Mouse (Mus musculus): ENCODE results near the gene Trp63.
"Not testable (repeated sequence)": the region's sequence is repeated elsewhere in the genome, so short reads cannot be mapped to it uniquely, and the experiment has no call there.

The Trp63 gene

GRCm38 (mm10) chr16:25683531-25684248 is at the start of gene Trp63:
Gene Trp63, plus strand, starts transcription at chr16:25683763.
- no peak for DNase-seq (ENCODE audit: low spot score in 2 of 2)

DNA sequence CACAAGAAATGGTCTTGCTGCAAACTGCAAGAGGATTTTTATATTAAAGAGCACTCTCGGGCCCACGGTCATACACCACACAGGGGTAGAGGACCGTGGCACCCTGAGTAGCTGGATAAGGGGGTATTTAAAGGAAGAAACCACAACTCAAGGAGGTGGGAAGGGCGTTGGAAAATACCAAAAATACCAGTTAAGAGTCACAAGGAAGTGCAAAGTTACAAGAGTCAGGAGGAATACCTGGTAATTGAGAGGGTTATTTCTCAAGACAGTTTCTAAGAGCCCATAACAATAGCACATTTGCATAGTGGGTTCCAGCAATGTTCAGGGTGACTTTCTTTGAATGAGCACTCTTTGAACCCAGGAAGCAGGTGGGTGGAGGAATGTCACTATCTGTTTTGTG is 38.8 kb upstream of the Trp63 start:
- DNase-seq (ENCODE audit: low spot score in 2 of 2): not testable (repeated sequence)

DNA sequence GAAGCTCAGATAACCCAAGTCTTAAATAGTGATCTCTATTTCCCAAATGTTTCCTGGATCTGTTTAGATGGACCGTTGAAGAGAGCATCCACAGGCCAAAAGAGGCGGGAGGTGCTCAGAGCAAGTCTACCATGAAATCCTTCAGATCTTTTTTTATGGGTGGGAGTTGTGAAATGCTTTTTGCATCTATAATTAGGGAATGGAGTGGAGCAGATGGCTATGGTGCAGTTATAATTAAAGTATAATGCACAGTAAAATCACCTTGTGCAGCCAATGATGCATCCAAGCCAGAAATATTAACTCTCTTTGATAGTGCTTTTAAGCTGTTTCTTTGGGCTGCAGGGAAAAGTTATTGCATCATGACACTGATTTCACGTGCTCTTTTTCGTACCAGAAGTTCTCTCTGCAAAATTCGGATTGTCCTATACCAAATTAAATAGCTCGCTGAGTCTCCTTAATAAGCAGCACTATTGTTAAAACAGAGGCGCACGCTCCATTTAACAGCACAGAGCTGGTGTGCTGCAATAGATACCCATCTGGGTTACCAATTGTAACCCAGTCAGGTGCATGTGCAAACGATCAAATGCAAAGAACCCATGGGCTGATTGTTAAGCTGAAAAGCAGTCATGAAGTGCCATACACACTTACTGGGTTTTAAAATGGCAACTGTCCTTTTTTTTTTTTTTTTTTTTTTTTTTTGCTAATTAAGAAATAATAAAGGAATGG is 22.9 kb upstream of the Trp63 start:
- no peak for DNase-seq (ENCODE audit: low spot score in 2 of 2)

DNA sequence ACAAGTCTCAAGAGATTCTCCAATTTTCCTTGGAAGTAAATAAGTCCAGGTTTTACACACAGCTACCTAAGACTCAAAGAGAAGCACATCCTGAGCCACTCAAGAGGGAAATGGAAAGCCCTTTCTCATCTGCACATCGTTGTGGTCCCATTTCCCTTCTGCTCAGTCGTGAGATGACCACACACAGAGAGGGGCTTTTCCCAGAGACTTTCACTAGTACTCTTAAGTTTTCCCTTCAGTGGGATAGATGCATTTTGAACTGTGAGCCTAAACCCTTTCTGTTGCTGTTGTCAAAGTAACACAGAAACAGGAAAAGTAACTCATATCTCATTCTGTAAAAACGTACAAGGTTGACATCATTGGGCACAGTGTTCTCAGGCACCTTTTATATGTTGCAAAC is 20.4 kb upstream of the Trp63 start:
- DNase-seq (ENCODE audit: low spot score in 2 of 2): no peak

DNA sequence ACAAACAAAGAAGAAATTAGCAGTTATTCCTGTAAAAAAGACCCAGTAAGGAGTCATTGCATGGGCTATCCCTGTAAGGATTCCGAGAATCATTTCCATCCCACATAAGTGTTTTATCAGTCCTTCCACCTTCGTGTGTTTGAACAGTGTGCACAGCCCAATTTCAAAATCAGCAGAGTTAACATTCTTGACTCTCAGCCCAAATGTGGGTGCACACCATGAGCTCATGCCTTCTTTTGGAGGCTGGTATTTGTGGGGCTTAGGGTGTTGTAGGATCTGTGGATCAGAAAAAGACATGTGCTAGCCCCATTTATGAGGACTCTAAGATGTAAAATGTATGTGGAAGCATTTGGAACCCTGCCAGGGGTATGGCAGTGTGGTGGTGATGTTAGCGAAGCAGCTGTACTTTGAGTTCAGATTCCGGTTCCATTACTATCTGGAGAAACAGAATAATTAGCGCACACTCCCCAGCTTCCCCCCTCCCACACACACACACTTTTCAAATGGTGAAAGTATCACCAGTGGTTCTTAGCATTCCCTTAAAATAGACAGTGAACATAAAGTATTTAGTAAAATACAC is 9.6 kb upstream of the Trp63 start:
- DNase-seq (ENCODE audit: low spot score in 2 of 2): peak in 1 of 2 experiments; percentile 14

DNA sequence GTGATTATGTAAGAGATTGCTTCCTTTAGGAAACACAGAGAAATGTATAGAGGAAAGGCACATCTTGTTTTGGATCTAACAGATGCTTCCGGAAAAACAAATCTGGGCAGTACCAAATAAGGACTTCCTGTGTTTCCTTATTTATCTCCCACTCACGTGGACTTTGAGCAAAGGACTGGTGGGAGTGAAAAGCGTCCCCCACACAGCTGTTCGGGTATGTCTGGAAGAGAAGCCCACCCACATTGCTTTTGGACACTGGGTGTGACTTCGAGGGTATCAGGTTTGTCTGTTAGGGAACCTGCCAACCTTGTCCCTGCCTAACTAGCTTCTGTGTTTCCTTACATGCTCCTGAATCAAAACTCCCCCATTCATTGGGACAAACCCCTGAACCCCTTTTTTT is 3.2 kb upstream of the Trp63 start:
- DNase-seq (ENCODE audit: low spot score in 2 of 2): peak in 1 of 2 experiments; percentile 23

GRCm38 (mm10) chr16:25682533-25682932 is 1.0 kb upstream of the Trp63 start:
- no peak for DNase-seq (ENCODE audit: low spot score in 2 of 2)

DNA sequence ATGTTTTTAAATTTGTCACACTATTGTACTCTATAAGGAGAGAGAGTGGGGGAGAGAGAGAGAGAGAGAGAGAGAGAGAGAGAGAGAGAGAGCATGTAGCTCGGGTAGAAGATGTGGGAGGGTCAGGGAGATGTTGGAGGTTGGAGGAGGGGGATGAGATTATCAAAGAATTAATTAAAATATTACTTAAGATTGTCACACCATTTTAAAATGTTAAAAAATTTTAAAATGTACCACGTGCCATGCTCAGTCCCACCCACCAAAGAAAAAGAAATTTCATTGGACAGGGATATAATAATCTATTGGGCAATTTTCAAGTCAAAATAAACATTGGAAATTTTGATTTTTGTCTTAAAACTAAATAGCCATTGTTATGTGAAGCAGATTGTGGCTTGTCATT is 1.0 kb downstream of the Trp63 start:
- no peak for DNase-seq (ENCODE audit: low spot score in 2 of 2)

- DNase-seq (ENCODE audit: low spot score in 2 of 2): no peak
Measured at GRCm38 (mm10) chr16:25690612-25691011, 7.0 kb downstream of the Trp63 start.

GRCm38 (mm10) chr16:25701252-25701651 is 17.7 kb downstream of the Trp63 start:
- DNase-seq (ENCODE audit: low spot score in 2 of 2): no peak

GRCm38 (mm10) chr16:25706260-25706659 is 22.7 kb downstream of the Trp63 start:
- no peak for DNase-seq (ENCODE audit: low spot score in 2 of 2)

GRCm38 (mm10) chr16:25715790-25716189 is 32.2 kb downstream of the Trp63 start:
- no peak for DNase-seq (ENCODE audit: low spot score in 2 of 2)

GRCm38 (mm10) chr16:25723131-25723530 is 39.6 kb downstream of the Trp63 start:
- no peak for DNase-seq (ENCODE audit: low spot score in 2 of 2)

DNA sequence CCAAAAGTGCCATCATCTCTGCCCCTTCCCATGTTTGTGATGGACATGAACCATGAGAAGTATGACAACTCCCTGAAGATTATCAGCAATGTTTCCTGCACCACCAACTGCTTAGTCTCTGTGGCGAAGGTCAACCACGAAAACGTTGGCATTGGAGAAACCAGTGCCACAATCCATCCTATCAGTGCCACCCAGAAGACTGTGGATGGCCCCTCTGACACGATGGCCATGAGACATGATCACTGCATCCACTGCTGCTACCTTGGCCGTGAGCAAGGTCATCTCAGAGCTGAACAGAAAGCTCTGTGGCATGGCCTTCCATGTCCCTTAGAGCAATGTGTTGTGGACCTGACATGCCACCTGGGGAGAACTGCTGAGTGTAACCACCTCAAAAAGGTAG is 43.4 kb downstream of the Trp63 start:
- no peak for DNase-seq (ENCODE audit: low spot score in 2 of 2)

- no peak for DNase-seq (ENCODE audit: low spot score in 2 of 2)
Measured at GRCm38 (mm10) chr16:25727957-25728506, 44.5 kb downstream of the Trp63 start.

DNA sequence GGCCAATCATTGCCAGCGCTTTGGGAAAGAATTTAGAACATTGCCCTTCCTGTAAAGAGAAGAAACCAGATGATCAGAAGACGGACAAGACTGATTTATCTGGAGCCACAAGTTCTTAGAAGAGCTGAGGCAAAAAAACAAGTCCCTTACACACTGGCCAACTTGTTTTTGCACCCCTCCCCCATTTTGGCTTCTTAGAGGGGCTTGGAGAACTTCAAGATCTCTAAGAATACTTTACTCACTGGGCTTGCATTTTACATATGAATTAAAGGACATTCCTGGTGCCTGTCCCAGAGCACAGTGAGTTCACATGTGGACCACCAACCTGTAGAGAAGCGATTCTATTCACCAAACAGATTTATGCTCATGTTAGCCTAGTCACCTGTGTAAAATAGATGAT is 53.3 kb downstream of the Trp63 start:
- no peak for DNase-seq (ENCODE audit: low spot score in 2 of 2)

DNA sequence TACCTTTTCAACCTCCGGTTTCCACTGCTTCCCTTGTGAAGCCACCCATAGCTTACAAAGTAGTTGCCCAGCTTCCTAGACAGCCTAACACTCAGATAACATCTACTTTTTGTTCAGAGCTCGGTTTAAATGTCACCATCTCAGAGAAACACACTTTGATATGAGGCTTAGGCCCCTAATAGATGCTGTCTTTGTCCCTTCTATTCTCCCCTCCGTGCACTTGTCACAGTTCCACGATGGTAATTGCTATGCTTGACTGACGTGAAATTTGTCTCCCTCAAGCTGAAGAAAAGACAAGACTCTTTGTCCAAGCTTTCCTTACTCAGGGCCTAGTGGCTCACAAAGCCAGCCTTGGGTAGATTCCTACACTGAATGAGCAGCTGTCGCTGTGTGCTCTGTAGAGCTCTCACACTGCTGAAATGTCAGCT is 54.1 kb downstream of the Trp63 start:
- no peak for DNase-seq (ENCODE audit: low spot score in 2 of 2)

DNA sequence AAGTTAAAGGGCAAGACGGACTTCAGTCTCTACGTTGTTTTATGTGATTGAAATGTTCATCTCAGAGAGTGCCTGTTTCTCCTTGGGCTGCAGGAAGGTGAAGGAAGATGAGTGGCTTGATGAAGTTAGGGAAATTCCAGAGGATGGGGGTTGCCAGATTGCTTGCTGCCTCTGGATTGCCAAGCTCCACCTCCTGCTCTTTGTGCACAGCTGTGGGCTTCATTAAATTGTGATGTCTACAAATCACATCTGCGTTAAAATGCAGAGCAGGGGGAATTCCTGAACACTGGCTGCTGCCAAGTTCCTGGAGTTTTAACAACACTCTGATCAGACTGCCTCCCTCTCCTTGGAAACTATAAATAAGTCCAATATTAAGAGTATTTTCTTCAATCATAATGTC is 63.2 kb downstream of the Trp63 start:
- DNase-seq (ENCODE audit: low spot score in 2 of 2): no peak

DNA sequence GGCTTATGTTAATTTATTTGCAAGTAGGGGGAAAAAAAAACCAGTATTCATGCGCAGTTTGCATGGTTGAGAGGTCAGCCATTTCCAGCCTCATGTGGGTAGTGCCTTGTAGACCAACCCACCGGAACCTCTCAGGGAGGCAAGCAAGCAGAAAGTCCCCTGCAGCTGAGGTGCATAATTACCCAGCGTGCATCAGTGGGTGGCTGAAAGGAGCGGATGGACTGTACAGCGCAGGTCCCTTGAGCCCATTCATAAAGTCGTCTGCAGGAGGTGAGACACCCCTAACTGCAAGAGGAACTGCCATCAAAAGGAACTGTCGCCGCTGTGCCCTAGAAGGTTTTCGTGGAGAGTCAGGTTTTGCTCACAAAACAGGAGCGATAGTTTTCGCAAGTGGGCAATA is 68.3 kb downstream of the Trp63 start:
- DNase-seq (ENCODE audit: low spot score in 2 of 2): no peak

- DNase-seq (ENCODE audit: low spot score in 2 of 2): no peak
Measured at GRCm38 (mm10) chr16:25758108-25758507, 74.5 kb downstream of the Trp63 start.

GRCm38 (mm10) chr16:25765549-25765948 is 82.0 kb downstream of the Trp63 start:
- no peak for DNase-seq (ENCODE audit: low spot score in 2 of 2)

- DNase-seq (ENCODE audit: low spot score in 2 of 2): no peak
Measured at GRCm38 (mm10) chr16:25774611-25775010, 91.0 kb downstream of the Trp63 start.

DNA sequence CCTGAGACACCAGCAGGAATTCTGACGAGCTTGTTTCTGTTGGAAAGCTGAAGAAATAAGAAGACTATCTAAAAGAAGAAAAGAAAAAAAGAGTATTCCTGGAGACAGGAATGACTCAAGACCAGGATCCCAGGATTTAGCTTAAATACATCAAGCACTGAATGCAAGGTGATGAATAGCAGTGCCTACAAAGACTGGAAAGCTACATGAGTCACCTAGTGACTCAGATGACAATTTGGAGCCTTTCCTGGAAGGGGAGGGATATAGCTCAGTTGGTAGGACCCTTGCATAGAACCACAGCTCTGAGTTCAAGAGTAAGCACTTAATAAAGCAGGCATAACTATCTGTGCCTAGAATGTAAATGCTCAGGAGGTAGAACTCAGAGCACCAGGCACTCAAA is 93.9 kb downstream of the Trp63 start:
- DNase-seq (ENCODE audit: low spot score in 2 of 2): no peak
